Mouse (Mus musculus): ENCODE results near the gene Tent5c. TPM values are rescaled to one million over a fixed set of nuclear protein-coding genes. Genes with fewer than 3 reads are reported as not detected.

Gene Tent5c
- polyA plus RNA-seq, 1 experiment from 2014 or later: 3.8 TPM

GRCm38 (mm10) chr3:100530919-100531318, 41.8 kb upstream of the Tent5c start:
- no peak overlapping the region for H3K9ac ChIP-seq (ENCODE audit: low read depth, low read length)
- H3K4me3 ChIP-seq (replicated peaks; ENCODE audit: low read depth, low read length): no peak overlapping the region
- H3K9me3 ChIP-seq (replicated peaks; ENCODE audit: low read length): no peaks in the 10 kb centered on the region
- H3K36me3 ChIP-seq (ENCODE audit: insufficient read depth, low read length): no peaks in the 10 kb centered on the region
- no peak for DNase-seq (ENCODE audit: low spot score)
- H3K4me2 ChIP-seq (ENCODE audit: low read length): no peak overlapping the region
- ATAC-seq (replicated peaks; ENCODE audit: low FRiP score, low read depth): no peak
- TF ChIP-seq CTCF (IDR thresholded peaks at IDR 0.05; ENCODE audit: low read depth): no peak
- no peaks in the 10 kb centered on the region for H3K4me1 ChIP-seq (replicated peaks; ENCODE audit: insufficient read depth, low read length)
- no peak overlapping the region for H3K27ac ChIP-seq
- WGBS: 96% methylated on average over 5 of the region's 5 CpGs
- no peaks in the 10 kb centered on the region for H3K27me3 ChIP-seq (ENCODE audit: insufficient read depth, low read length)

- H3K4me1 ChIP-seq (replicated peaks; ENCODE audit: insufficient read depth, low read length): no peaks in the 10 kb centered on the region
- H3K27me3 ChIP-seq (ENCODE audit: insufficient read depth, low read length): no peaks in the 10 kb centered on the region
- TF ChIP-seq CTCF (IDR thresholded peaks at IDR 0.05; ENCODE audit: low read depth): no peak
- 72% methylated on average over 7 of the region's 7 CpGs for WGBS
- ATAC-seq (replicated peaks; ENCODE audit: low FRiP score, low read depth): no peak
- no peaks in the 10 kb centered on the region for H3K36me3 ChIP-seq (ENCODE audit: insufficient read depth, low read length)
- no peak overlapping the region for H3K27ac ChIP-seq
- DNase-seq (ENCODE audit: low spot score): no peak
- H3K9ac ChIP-seq (ENCODE audit: low read depth, low read length): no peak overlapping the region
- no peak overlapping the region for H3K4me3 ChIP-seq (replicated peaks; ENCODE audit: low read depth, low read length)
- no peak overlapping the region for H3K4me2 ChIP-seq (ENCODE audit: low read length)
- no peaks in the 10 kb centered on the region for H3K9me3 ChIP-seq (replicated peaks; ENCODE audit: low read length)
Observed at GRCm38 (mm10) chr3:100530244-100530788, 41.2 kb upstream of the Tent5c start.

- DNase-seq (ENCODE audit: low spot score) (no peak), ATAC-seq (replicated peaks; ENCODE audit: low FRiP score, low read depth) (no peak)
- Histone ChIP-seq H3K9ac (ENCODE audit: low read depth, low read length) (no peak overlapping the region), H3K36me3 (ENCODE audit: insufficient read depth, low read length) (no peaks in the 10 kb centered on the region), H3K27ac (no peak overlapping the region), H3K4me1 (replicated peaks; ENCODE audit: insufficient read depth, low read length) (no peaks in the 10 kb centered on the region), H3K27me3 (ENCODE audit: insufficient read depth, low read length) (no peaks in the 10 kb centered on the region; the same call in 1 of the 2 replicates), H3K4me3 (replicated peaks; ENCODE audit: low read depth, low read length) (no peak overlapping the region), H3K9me3 (replicated peaks; ENCODE audit: low read length) (no peaks in the 10 kb centered on the region), H3K4me2 (ENCODE audit: low read length) (no peak overlapping the region)
- 66% methylated on average over 7 of the region's 7 CpGs for WGBS
- no peak for TF ChIP-seq CTCF (IDR thresholded peaks at IDR 0.05; ENCODE audit: low read depth)
Observed at GRCm38 (mm10) chr3:100522671-100523070, 33.5 kb upstream of the Tent5c start.

- Histone ChIP-seq H3K27ac (no peak overlapping the region), H3K4me3 (replicated peaks; ENCODE audit: low read depth, low read length) (no peak overlapping the region), H3K36me3 (ENCODE audit: insufficient read depth, low read length) (no peaks in the 10 kb centered on the region), H3K4me1 (replicated peaks; ENCODE audit: insufficient read depth, low read length) (no peaks in the 10 kb centered on the region), H3K4me2 (ENCODE audit: low read length) (no peak overlapping the region), H3K27me3 (ENCODE audit: insufficient read depth, low read length) (no peaks in the 10 kb centered on the region; the same call in 1 of the 2 replicates), H3K9ac (ENCODE audit: low read depth, low read length) (no peak overlapping the region), H3K9me3 (replicated peaks; ENCODE audit: low read length) (no peaks in the 10 kb centered on the region)
- DNase-seq (ENCODE audit: low spot score): no peak
- WGBS: 64% methylated on average over 1 of the region's 1 CpGs
- no peak for ATAC-seq (replicated peaks; ENCODE audit: low FRiP score, low read depth)
- TF ChIP-seq CTCF (IDR thresholded peaks at IDR 0.05; ENCODE audit: low read depth): no peak
Observed at GRCm38 (mm10) chr3:100521626-100522025, 32.5 kb upstream of the Tent5c start.

- Histone ChIP-seq H3K27ac (no peak overlapping the region), H3K27me3 (ENCODE audit: insufficient read depth, low read length) (no peaks in the 10 kb centered on the region; the same call in 1 of the 2 replicates), H3K4me3 (replicated peaks; ENCODE audit: low read depth, low read length) (no peak overlapping the region), H3K4me2 (ENCODE audit: low read length) (no peak overlapping the region), H3K9ac (ENCODE audit: low read depth, low read length) (no peak overlapping the region), H3K4me1 (replicated peaks; ENCODE audit: insufficient read depth, low read length) (no peaks in the 10 kb centered on the region), H3K9me3 (replicated peaks; ENCODE audit: low read length) (no peaks in the 10 kb centered on the region), H3K36me3 (ENCODE audit: insufficient read depth, low read length) (no peaks in the 10 kb centered on the region)
- no peak for ATAC-seq (replicated peaks; ENCODE audit: low FRiP score, low read depth)
- 78% methylated on average over 5 of the region's 5 CpGs for WGBS
- DNase-seq (ENCODE audit: low spot score): no peak
- TF ChIP-seq CTCF (IDR thresholded peaks at IDR 0.05; ENCODE audit: low read depth): no peak
Observed at GRCm38 (mm10) chr3:100515754-100516141, 26.6 kb upstream of the Tent5c start.

- Histone ChIP-seq H3K27me3 (ENCODE audit: insufficient read depth, low read length) (no peaks in the 10 kb centered on the region; the same call in 1 of the 2 replicates), H3K9me3 (replicated peaks; ENCODE audit: low read length) (no peaks in the 10 kb centered on the region), H3K27ac (no peak overlapping the region), H3K36me3 (ENCODE audit: insufficient read depth, low read length) (no peaks in the 10 kb centered on the region), H3K4me3 (replicated peaks; ENCODE audit: low read depth, low read length) (no peak overlapping the region), H3K4me2 (ENCODE audit: low read length) (no peak overlapping the region), H3K9ac (ENCODE audit: low read depth, low read length) (no peak overlapping the region), H3K4me1 (replicated peaks; ENCODE audit: insufficient read depth, low read length) (no peaks in the 10 kb centered on the region)
- DNase-seq (ENCODE audit: low spot score): no peak
- WGBS: 80% methylated on average over 8 of the region's 8 CpGs
- no peak for ATAC-seq (replicated peaks; ENCODE audit: low FRiP score, low read depth)
- no peak for TF ChIP-seq CTCF (IDR thresholded peaks at IDR 0.05; ENCODE audit: low read depth)
Observed at GRCm38 (mm10) chr3:100515093-100515753, 26.1 kb upstream of the Tent5c start.

Measured in kidney, postnatal 0 days (tissue).